Mouse (Mus musculus) C2C12 (cell line): ENCODE data around the gene Nol6. TPM values are rescaled to one million over a fixed set of nuclear protein-coding genes. Genes with fewer than 3 reads are reported as not detected.

Source experiments
- H3K27me3 ChIP-seq: one replicate; pipeline ENCODE4 v1.6.1; 2011; ENCODE audit not compliant: control insufficient read depth, insufficient read depth, insufficient read length
- H3K36me3 ChIP-seq: one replicate; pipeline ENCODE4 v1.6.1; 2011; ENCODE audit not compliant: control insufficient read depth, insufficient read depth
- H3K4me3 ChIP-seq: one replicate; pipeline ENCODE4 v1.5.1; 2011; ENCODE audit warnings: mild to moderate bottlenecking, control low read depth; ENCODE audit not compliant: poor library complexity, insufficient read depth, severe bottlenecking
- H3K79me2 ChIP-seq: one replicate; pipeline ENCODE4 v1.6.1; 2011; ENCODE audit not compliant: control insufficient read depth, insufficient read depth
- H3K79me3 ChIP-seq: one replicate; pipeline ENCODE4 v1.6.1; 2011; ENCODE audit warnings: low read depth, control low read depth
- H3ac ChIP-seq: one replicate; pipeline ENCODE3; 2011; ENCODE audit warnings: low read depth; ENCODE audit not compliant: control insufficient read depth, insufficient read length
- CEBPB ChIP-seq: IDR thresholded peaks from one replicate; pipeline ENCODE4 v1.6.1; 2011; ENCODE audit warnings: low read depth, mild to moderate bottlenecking, control low read depth, moderate library complexity
- CTCF ChIP-seq: IDR thresholded peaks from one replicate; pipeline ENCODE4 v1.5.1; 2011; ENCODE audit not compliant: control insufficient read depth, insufficient read depth, insufficient read length
- FOSL1 ChIP-seq: IDR thresholded peaks from one replicate; pipeline ENCODE4 v1.8.0; 2011; ENCODE audit warnings: mild to moderate bottlenecking, low read length; ENCODE audit not compliant: poor library complexity, insufficient read depth, severe bottlenecking
- MAX ChIP-seq: IDR thresholded peaks from one replicate; pipeline ENCODE4 v1.6.1; 2011; ENCODE audit warnings: mild to moderate bottlenecking, control low read depth
- MYOD1 ChIP-seq: IDR thresholded peaks from one replicate; pipeline ENCODE4 v1.6.1; 2011; ENCODE audit warnings: low read depth; ENCODE audit not compliant: control insufficient read depth, insufficient read length
- MYOG ChIP-seq: IDR thresholded peaks from one replicate; pipeline ENCODE4 v1.6.1; 2011; ENCODE audit not compliant: control insufficient read depth, insufficient read length; ENCODE audit errors: extremely low read depth
- USF1 ChIP-seq: IDR thresholded peaks from one replicate; pipeline ENCODE4 v1.6.1; 2011; ENCODE audit warnings: low read depth, mild to moderate bottlenecking, control low read depth, moderate library complexity
- polyA plus RNA-seq: library from polyadenylated mRNA; unstranded; fragments of >200 nt; fragmentation: generic; extraction: Trizol; gene quantifications from one replicate; pipeline ENCODE4 v1.2.1, GENCODE M21; 2012; ENCODE audit warnings: missing spikeins

Gene Nol6
- polyA plus RNA-seq, 1 experiment = 29.4 TPM

GRCm38 (mm10) chr4:41158251-41158650, 34.0 kb upstream of the Nol6 start:
- Histone ChIP-seq H3K27me3 (no peaks in the 10 kb centered on the region), H3ac (no peak overlapping the region), H3K36me3 (no peaks in the 10 kb centered on the region), H3K4me3 (no peak overlapping the region), H3K79me3 (peaks cover 69% of the 10 kb centered on the region), H3K79me2 (peaks cover 100% of the 10 kb centered on the region)
- no peak for TF ChIP-seq MAX

DNA sequence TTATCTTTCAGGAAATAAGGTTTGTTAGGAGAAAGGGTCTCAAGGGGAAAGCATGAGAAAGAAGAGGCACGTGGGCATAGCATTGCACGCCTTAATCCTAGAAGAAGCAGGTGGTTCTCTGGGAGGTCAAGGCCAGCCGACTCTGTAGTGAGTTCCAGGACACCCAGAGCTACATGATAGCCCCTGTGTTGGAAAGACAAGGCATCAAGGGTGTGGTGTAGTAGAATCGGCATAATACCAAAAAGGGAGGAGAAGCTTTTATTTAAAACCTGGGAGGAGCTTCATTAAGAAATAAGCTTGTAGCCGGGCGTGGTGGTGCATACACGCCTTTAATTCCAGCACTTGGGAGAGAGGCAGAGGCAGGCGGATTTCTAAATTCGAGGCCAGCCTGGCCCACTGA, 32.7 kb upstream of the Nol6 start:
- no peak for TF ChIP-seq MYOD1
- TF ChIP-seq MYOG = no peak
- no peak for TF ChIP-seq FOSL1
- no peak for TF ChIP-seq CTCF
- TF ChIP-seq CEBPB = no peak
- no peak for TF ChIP-seq MAX
- no peak for TF ChIP-seq USF1
- no peak overlapping the region for H3K4me3 ChIP-seq
- peaks cover 71% of the 10 kb centered on the region for H3K79me3 ChIP-seq
- H3K79me2 ChIP-seq = peaks cover 100% of the 10 kb centered on the region
- H3K36me3 ChIP-seq = no peaks in the 10 kb centered on the region
- H3K27me3 ChIP-seq = no peaks in the 10 kb centered on the region
- no peak overlapping the region for H3ac ChIP-seq

GRCm38 (mm10) chr4:41153146-41153545, 28.9 kb upstream of the Nol6 start:
- peaks cover 4% of the 10 kb centered on the region for H3K36me3 ChIP-seq
- H3ac ChIP-seq = no peak overlapping the region
- H3K4me3 ChIP-seq = no peak overlapping the region
- H3K79me3 ChIP-seq = peaks cover 77% of the 10 kb centered on the region
- H3K79me2 ChIP-seq = peaks cover 100% of the 10 kb centered on the region
- H3K27me3 ChIP-seq = no peaks in the 10 kb centered on the region
- TF ChIP-seq CEBPB = no peak
- no peak for TF ChIP-seq USF1
- no peak for TF ChIP-seq MYOD1
- no peak for TF ChIP-seq MAX
- TF ChIP-seq CTCF = no peak
- TF ChIP-seq MYOG = no peak
- no peak for TF ChIP-seq FOSL1

GRCm38 (mm10) chr4:41151186-41151585, 26.9 kb upstream of the Nol6 start:
- peaks cover 73% of the 10 kb centered on the region for H3K79me3 ChIP-seq
- no peak overlapping the region for H3K4me3 ChIP-seq
- H3K27me3 ChIP-seq = no peaks in the 10 kb centered on the region
- peaks cover 4% of the 10 kb centered on the region for H3K36me3 ChIP-seq
- TF ChIP-seq CTCF = no peak
- TF ChIP-seq MAX = no peak
- TF ChIP-seq MYOD1 = no peak
- TF ChIP-seq FOSL1 = no peak
- no peak for TF ChIP-seq CEBPB
- peaks cover 100% of the 10 kb centered on the region for H3K79me2 ChIP-seq
- H3ac ChIP-seq = no peak overlapping the region

DNA sequence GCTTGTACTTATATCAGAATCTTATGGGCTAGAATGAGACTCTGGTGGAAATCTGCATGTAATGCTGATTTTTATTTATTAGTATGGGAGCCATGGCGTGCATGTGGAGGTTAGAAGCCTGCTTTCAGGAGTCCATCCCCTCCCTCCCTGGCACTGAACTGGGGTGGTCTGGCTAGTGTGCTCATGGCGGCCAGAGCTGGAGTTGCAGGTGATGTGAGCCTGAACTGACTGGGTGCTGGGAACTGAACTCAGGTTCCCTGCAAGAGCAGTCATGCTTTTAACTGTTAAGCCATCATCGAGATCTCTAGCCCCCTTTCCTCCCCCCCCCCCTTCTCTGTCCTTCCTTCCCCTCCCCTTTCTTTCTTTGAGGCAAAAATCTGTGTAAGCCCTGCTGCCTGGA, 25.6 kb upstream of the Nol6 start:
- Histone ChIP-seq H3ac (no peak overlapping the region), H3K36me3 (peaks cover 4% of the 10 kb centered on the region), H3K4me3 (no peak overlapping the region), H3K79me3 (peaks cover 74% of the 10 kb centered on the region), H3K27me3 (no peaks in the 10 kb centered on the region), H3K79me2 (peaks cover 100% of the 10 kb centered on the region)
- no peak for TF ChIP-seq MAX
- no peak for TF ChIP-seq MYOD1
- no peak for TF ChIP-seq CTCF
- no peak for TF ChIP-seq FOSL1
- TF ChIP-seq USF1 = no peak
- TF ChIP-seq CEBPB = no peak
- TF ChIP-seq MYOG = no peak

GRCm38 (mm10) chr4:41142601-41143000, 18.3 kb upstream of the Nol6 start:
- Histone ChIP-seq H3K79me3 (peaks cover 86% of the 10 kb centered on the region), H3K36me3 (peaks cover 28% of the 10 kb centered on the region), H3K27me3 (no peaks in the 10 kb centered on the region), H3ac (no peak overlapping the region), H3K79me2 (peaks cover 100% of the 10 kb centered on the region), H3K4me3 (no peak overlapping the region)
- TF ChIP-seq MAX (no peak), CTCF (no peak), USF1 (no peak), MYOG (no peak), MYOD1 (no peak), CEBPB (no peak), FOSL1 (no peak)
